Mouse (Mus musculus) bone marrow macrophage, adult 2 months (primary cell): ENCODE measurements around the gene Pik3ip1.

Experiments
- CTCF ChIP-seq: IDR thresholded peaks from 2 replicates; pipeline ENCODE4 v1.5.1; 2012; ENCODE audit warnings: low read depth, mild to moderate bottlenecking, low read length, moderate library complexity
- POLR2A ChIP-seq: IDR thresholded peaks from 2 replicates; pipeline ENCODE4 v1.6.1; 2012; ENCODE audit warnings: mild to moderate bottlenecking, low read depth, low read length, borderline replicate concordance

- no peak for TF ChIP-seq POLR2A
- TF ChIP-seq CTCF = no peak
Measured at GRCm38 (mm10) chr11:3302385-3302784, 27.8 kb upstream of the Pik3ip1 start.
